Mouse (Mus musculus) ES-E14 (cell line): ENCODE measurements around the gene Atp2b4. TPM values are rescaled to one million over a fixed set of nuclear protein-coding genes. Genes with fewer than 3 reads are reported as not detected.

Experiments used
- DNase-seq: peaks from one replicate; pipeline ENCODE4 v3.0.0-alpha.2; 2013; ENCODE audit warnings: low read depth, low spot score
- H3K27ac ChIP-seq: 2 replicates; pipeline ENCODE4 v1.5.1; 2012; ENCODE audit warnings: low read depth, mild to moderate bottlenecking, low read length, moderate library complexity, mixed read lengths; ENCODE audit not compliant: poor library complexity, insufficient read depth, severe bottlenecking
- H3K36me3 ChIP-seq: 2 replicates; pipeline ENCODE4 v1.6.1; 2012; ENCODE audit warnings: mild to moderate bottlenecking, low read length, moderate library complexity, mixed read lengths; ENCODE audit not compliant: control insufficient read depth, poor library complexity, insufficient read depth, severe bottlenecking
- H3K4me1 ChIP-seq, 2 experiments: fragments of 150-350 bp in 1 of 2; sonication (generic) in 1 of 2; 2 replicates each; pipeline ENCODE4 v1.6.1; 2012; ENCODE audit warnings: low read length in 2 of 2, mild to moderate bottlenecking in 1 of 2, mixed read lengths in 1 of 2; ENCODE audit not compliant: control insufficient read depth in 2 of 2, insufficient read depth in 2 of 2, poor library complexity in 1 of 2
- H3K4me3 ChIP-seq, 2 experiments: fragments of 150-350 bp in 1 of 2; sonication (generic) in 1 of 2; 2 replicates each; pipeline ENCODE4 v1.5.1; 2012; ENCODE audit warnings: low read length in 2 of 2, low read depth in 1 of 2, mild to moderate bottlenecking in 1 of 2, mixed read lengths in 1 of 2; ENCODE audit not compliant: insufficient read depth in 1 of 2, poor library complexity in 1 of 2, severe bottlenecking in 1 of 2
- H3K9ac ChIP-seq: 2 replicates; pipeline ENCODE4 v1.6.1; 2012; ENCODE audit warnings: low read depth, mild to moderate bottlenecking, low read length, mixed read lengths; ENCODE audit not compliant: poor library complexity, insufficient read depth, severe bottlenecking
- H3K9me3 ChIP-seq: fragments of 150-350 bp; sonication (generic); 2 replicates; pipeline ENCODE4 v1.6.1; 2012; ENCODE audit warnings: low read depth, mild to moderate bottlenecking, low read length; ENCODE audit not compliant: control insufficient read depth, insufficient read depth
- CHD2 ChIP-seq: IDR thresholded peaks from 2 replicates; pipeline ENCODE4 v1.6.1; 2014; ENCODE audit warnings: mild to moderate bottlenecking, low read depth, low read length, inconsistent platforms
- HCFC1 ChIP-seq: IDR thresholded peaks from 2 replicates; pipeline ENCODE4 v1.6.1; 2012; ENCODE audit warnings: low read length, inconsistent platforms, borderline replicate concordance; ENCODE audit not compliant: insufficient read depth
- MAFK ChIP-seq: IDR thresholded peaks from 2 replicates; pipeline ENCODE4 v1.6.1; 2014; ENCODE audit warnings: mild to moderate bottlenecking, low read depth, low read length, inconsistent platforms; ENCODE audit not compliant: insufficient read depth
- ZC3H11A ChIP-seq: IDR thresholded peaks from 2 replicates; pipeline ENCODE4 v1.6.1; 2012; ENCODE audit warnings: low read depth, mild to moderate bottlenecking, inconsistent platforms, low read length, borderline replicate concordance
- ZNF384 ChIP-seq: IDR thresholded peaks from 2 replicates; pipeline ENCODE4 v1.6.1; 2012; ENCODE audit warnings: low read depth, low read length, inconsistent platforms
- in situ Hi-C, 2 experiments: fragments of 600-800 bp; cut with MboI; formaldehyde crosslinking; loops; one replicate each; pipeline ENCODE4 v1.15.1; 2025; ENCODE audit warnings: low sequenced_read_pairs in 2 of 2, inconsistent platforms in 1 of 2; ENCODE audit not compliant: unreplicated experiment in 2 of 2
- total RNA-seq: library from RNA; depleted of rRNA; stranded (reverse); fragments of 300-350 nt; gene quantifications from 2 replicates; pipeline ENCODE4 v1.2.3, GENCODE M21; 2012

Atp2b4 gene
- total RNA-seq, 1 experiment: 9.8 TPM

- TF ChIP-seq ZC3H11A: no peak
- no peak for TF ChIP-seq HCFC1
- no peaks in the 10 kb centered on the region for H3K36me3 ChIP-seq
- in situ Hi-C loops: no loop called here
- H3K4me1 ChIP-seq: no peaks in the 10 kb centered on the region
- DNase-seq: no peak
- H3K9me3 ChIP-seq: no peaks in the 10 kb centered on the region
- 0 out of 4 replicates have a peak overlapping the region, but pooled peaks of 1 of the 2 experiments have one; percentile 20 for H3K4me3 ChIP-seq
- no peak overlapping the region for H3K27ac ChIP-seq
- H3K9ac ChIP-seq: no peak overlapping the region
Observed at GRCm38 (mm10) chr1:133825543-133825942, 24.7 kb upstream of the Atp2b4 start.

GRCm38 (mm10) chr1:133825140-133825539 lies 24.3 kb upstream of the Atp2b4 start:
- no peak overlapping the region for H3K4me3 ChIP-seq
- H3K9me3 ChIP-seq: no peaks in the 10 kb centered on the region
- in situ Hi-C loops: no loop called here
- no peak for TF ChIP-seq HCFC1
- TF ChIP-seq ZC3H11A: no peak
- TF ChIP-seq MAFK: no peak
- no peak for TF ChIP-seq CHD2
- no peak for TF ChIP-seq ZNF384
- no peak overlapping the region for H3K9ac ChIP-seq
- no peaks in the 10 kb centered on the region for H3K36me3 ChIP-seq
- no peak overlapping the region for H3K27ac ChIP-seq
- DNase-seq: no peak
- no peaks in the 10 kb centered on the region for H3K4me1 ChIP-seq

- no peaks in the 10 kb centered on the region for H3K36me3 ChIP-seq
- H3K9ac ChIP-seq: no peak overlapping the region
- no peaks in the 10 kb centered on the region for H3K4me1 ChIP-seq
- H3K4me3 ChIP-seq: no peak overlapping the region
- in situ Hi-C loops: no loop called here
- no peaks in the 10 kb centered on the region for H3K9me3 ChIP-seq
- TF ChIP-seq ZNF384: no peak
- no peak for TF ChIP-seq ZC3H11A
- no peak for TF ChIP-seq CHD2
- no peak for TF ChIP-seq MAFK
- no peak for TF ChIP-seq HCFC1
- no peak overlapping the region for H3K27ac ChIP-seq
- no peak for DNase-seq
Observed at GRCm38 (mm10) chr1:133821144-133821543, 20.3 kb upstream of the Atp2b4 start.

- no peak for DNase-seq
- in situ Hi-C loops: no loop called here
- H3K27ac ChIP-seq: no peak overlapping the region
Observed at GRCm38 (mm10) chr1:133820100-133820499, 19.3 kb upstream of the Atp2b4 start.

GRCm38 (mm10) chr1:133818531-133818930 lies 17.7 kb upstream of the Atp2b4 start:
- no peak for DNase-seq
- no peak for TF ChIP-seq MAFK
- no peak for TF ChIP-seq HCFC1
- no peak for TF ChIP-seq CHD2
- no peak for TF ChIP-seq ZC3H11A
- no peak for TF ChIP-seq ZNF384
- Histone ChIP-seq H3K4me3 (no peak overlapping the region), H3K9me3 (no peaks in the 10 kb centered on the region), H3K36me3 (no peaks in the 10 kb centered on the region), H3K27ac (no peak overlapping the region), H3K9ac (no peak overlapping the region), H3K4me1 (no peaks in the 10 kb centered on the region)
- in situ Hi-C loops: no loop called here

More at GRCm38 (mm10) chr1:133820100-133820499, 19.3 kb upstream of the Atp2b4 start:
- Histone ChIP-seq H3K9ac (no peak overlapping the region), H3K9me3 (no peaks in the 10 kb centered on the region), H3K4me1 (no peaks in the 10 kb centered on the region), H3K36me3 (no peaks in the 10 kb centered on the region), H3K4me3 (no peak overlapping the region)
- no peak for TF ChIP-seq ZNF384
- TF ChIP-seq HCFC1: no peak
- no peak for TF ChIP-seq MAFK
- no peak for TF ChIP-seq ZC3H11A
- TF ChIP-seq CHD2: no peak
